Mouse (Mus musculus): ENCODE results near the gene Klf3.

- TF ChIP-seq CTCF (IDR thresholded peaks at IDR 0.05; ENCODE audit: low read depth, low read length) (no peak), GATA1 (IDR thresholded peaks at IDR 0.05; ENCODE audit: borderline replicate concordance, low read length) (no peak), TAL1 (conservative IDR thresholded peaks at IDR 0.05; ENCODE audit: low read depth, low read length) (no peak)
These were observed 12.4 kb downstream of the Klf3 start for GRCm38 (mm10) chr5:64815631-64816030.

Data from G1E (cell line).